9 mouse cellular contexts compared by ENCODE assay signal in genomic region chr1:97802207-97802902, GRCm38 (mm10). TPM values are rescaled to one million over a fixed set of nuclear protein-coding genes. Genes with fewer than 3 reads are reported as not detected.
DNase-seq lines count a peak whose midpoint lies in the region; ATAC-seq and TF ChIP-seq lines count a peak whose summit lies in the region.
"Had no signal": no experiment of that assay in that cellular context is flagged by ENCODE, and none has a peak within 500 bp of the region (broad histone marks: within the 10 kb centered on the region; RNA-seq: fewer than 3 reads in every experiment).

No protein-coding gene starts in this region.

- no peak overlapping the region for H3K9ac ChIP-seq in hindbrain, embryonic 14.5 days
- 0 out of 2 replicates have a peak overlapping the region, but pooled peaks have one; percentile 7 for H3K9ac ChIP-seq in liver, embryonic 14.5 days (replicated peaks)
- H3K9ac ChIP-seq: stomach, embryonic 15.5 days had no signal

- peak; percentile 58 for DNase-seq in hindbrain, embryonic 14.5 days (ENCODE audit: low spot score)
- no peak for DNase-seq in hindbrain, embryonic 10.5 days (ENCODE audit: low spot score)
- peak; percentile 5 for DNase-seq in CD4-positive helper T cell, adult 2 months (ENCODE audit: low read depth, low spot score)
- peak; percentile 72 for DNase-seq in NIH3T3 (ENCODE audit: low read depth)
- peak in 2 of 3 experiments; percentile 12 to 24 for DNase-seq in liver, embryonic 14.5 days (ENCODE audit: low read depth in 3 of 3, low spot score in 3 of 3)
- DNase-seq in thymus, adult 18-20 months = no peak
- DNase-seq in gastrocnemius, postnatal 36 days = no peak
- no peak for DNase-seq in right cerebral cortex, postnatal 36 days (ENCODE audit: low spot score in 2 of 2)

- H3K27ac ChIP-seq in hindbrain, embryonic 14.5 days = no peak overlapping the region
- H3K27ac ChIP-seq in hindbrain, embryonic 10.5 days = no peak overlapping the region
- no peak overlapping the region for H3K27ac ChIP-seq in liver, embryonic 14.5 days
- H3K27ac ChIP-seq: stomach, embryonic 15.5 days had no signal

- no peaks in the 10 kb centered on the region for H3K4me1 ChIP-seq in hindbrain, embryonic 14.5 days (replicated peaks; ENCODE audit: control insufficient read depth, insufficient read depth, low read length)
- no peaks in the 10 kb centered on the region for H3K4me1 ChIP-seq in hindbrain, embryonic 10.5 days (replicated peaks)
- H3K4me1 ChIP-seq in liver, embryonic 14.5 days (replicated peaks; ENCODE audit: control insufficient read depth in 2 of 2, insufficient read depth in 2 of 2, low read length in 1 of 2) = no peaks in the 10 kb centered on the region
- H3K4me1 ChIP-seq: stomach, embryonic 15.5 days had no signal

- H3K27me3 ChIP-seq in hindbrain, embryonic 14.5 days (ENCODE audit: control insufficient read depth, insufficient read depth, low read length) = no peaks in the 10 kb centered on the region
- no peaks in the 10 kb centered on the region for H3K27me3 ChIP-seq in hindbrain, embryonic 10.5 days (ENCODE audit: insufficient read depth, poor library complexity, severe bottlenecking)
- H3K27me3 ChIP-seq in liver, embryonic 14.5 days (ENCODE audit: control insufficient read depth, insufficient read depth, low read length) = no peaks in the 10 kb centered on the region
- H3K27me3 ChIP-seq: stomach, embryonic 15.5 days had no signal

- 44% methylated on average over 4 of the region's 4 CpGs for WGBS in hindbrain, embryonic 14.5 days
- WGBS in hindbrain, embryonic 10.5 days = 60% methylated on average over 4 of the region's 4 CpGs
- 27% methylated on average over 4 of the region's 4 CpGs for WGBS in liver, embryonic 14.5 days (ENCODE audit: insufficient replicate concordance)

- intact Hi-C loops in gastrocnemius, postnatal 36 days (cut with DNase I) = no loop called here

- no peak for TF ChIP-seq EP300 in liver, embryonic 14.5 days (IDR thresholded peaks at IDR 0.05; ENCODE audit: low read depth)

- no peaks in the 10 kb centered on the region for H3K36me3 ChIP-seq in hindbrain, embryonic 14.5 days (replicated peaks; ENCODE audit: control insufficient read depth, insufficient read depth)
- no peaks in the 10 kb centered on the region for H3K36me3 ChIP-seq in hindbrain, embryonic 10.5 days
- H3K36me3 ChIP-seq in liver, embryonic 14.5 days (replicated peaks; ENCODE audit: control insufficient read depth, insufficient read depth, low read depth) = no peaks in the 10 kb centered on the region
- H3K36me3 ChIP-seq: stomach, embryonic 15.5 days had no signal

- peaks cover 7% of the 10 kb centered on the region; the same call in 1 of the 2 replicates for H3K9me3 ChIP-seq in hindbrain, embryonic 14.5 days (ENCODE audit: control insufficient read depth, low read length)
- H3K9me3 ChIP-seq in hindbrain, embryonic 10.5 days = no peaks in the 10 kb centered on the region
- no peaks in the 10 kb centered on the region for H3K9me3 ChIP-seq in liver, embryonic 14.5 days (ENCODE audit: control insufficient read depth, low read length)
- H3K9me3 ChIP-seq: stomach, embryonic 15.5 days had no signal

- H3K4me2 ChIP-seq in hindbrain, embryonic 14.5 days (replicated peaks) = no peak overlapping the region
- peak overlapping the region; percentile 23; the same call in 1 of the 2 replicates for H3K4me2 ChIP-seq in liver, embryonic 14.5 days (ENCODE audit: low read depth)
- H3K4me2 ChIP-seq: stomach, embryonic 15.5 days had no signal

- peak; percentile 48; the same call in 1 of the 2 replicates for TF ChIP-seq CTCF in liver, embryonic 14.5 days (IDR thresholded peaks at IDR 0.05; ENCODE audit: low read depth)

- H3K4me3 ChIP-seq in hindbrain, embryonic 14.5 days (replicated peaks; ENCODE audit: low read length) = no peak overlapping the region
- no peak overlapping the region for H3K4me3 ChIP-seq in hindbrain, embryonic 10.5 days
- no peak overlapping the region for H3K4me3 ChIP-seq in liver, embryonic 14.5 days (ENCODE audit: insufficient read depth in 1 of 2, low read depth in 2 of 2, low read length in 2 of 2)
- H3K4me3 ChIP-seq: stomach, embryonic 15.5 days had no signal

- ATAC-seq in hindbrain, embryonic 14.5 days (ENCODE audit: low FRiP score) = no peak
- no peak for ATAC-seq in liver, embryonic 14.5 days (ENCODE audit: insufficient read depth)

RNA-seq across cellular contexts. Expression of gene Ppip5k2, which starts 32.1 kb away (rescaled TPM):
- polyA plus RNA-seq in hindbrain, embryonic 14.5 days (2014; fragmentation: Nextera tagmentation; extraction: Ambion mirVana) = 73.4 and 75.6 TPM in 2 replicates
- 35.8 and 40.3 TPM in 2 replicates for polyA plus RNA-seq in hindbrain, embryonic 10.5 days (2016; fragmentation: Nextera tagmentation; extraction: Ambion mirVana)
- 4.5 and 7.3 TPM in 2 replicates for polyA plus RNA-seq in liver, embryonic 14.5 days (2012; rRNA removed)
- 10.4 and 12.0 TPM in 2 replicates for polyA plus RNA-seq in liver, embryonic 14.5 days (2014; fragmentation: Nextera tagmentation; extraction: Ambion mirVana)
- 1 to 10 TPM; 1.7 to 2.0 TPM for total RNA-seq in gastrocnemius, postnatal 36 days (2021)

RNA-seq across cellular contexts. Expression of gene Gin1, which starts 32.4 kb away (rescaled TPM):
- polyA plus RNA-seq in hindbrain, embryonic 14.5 days (2014; fragmentation: Nextera tagmentation; extraction: Ambion mirVana) = 12.7 and 13.1 TPM in 2 replicates
- 14.7 and 16.6 TPM in 2 replicates for polyA plus RNA-seq in hindbrain, embryonic 10.5 days (2016; fragmentation: Nextera tagmentation; extraction: Ambion mirVana)
- polyA plus RNA-seq in liver, embryonic 14.5 days (2012; rRNA removed) = 3.8 and 5.4 TPM in 2 replicates
- 11.9 and 13.0 TPM in 2 replicates for polyA plus RNA-seq in liver, embryonic 14.5 days (2014; fragmentation: Nextera tagmentation; extraction: Ambion mirVana)
- total RNA-seq in gastrocnemius, postnatal 36 days (2021) = 1 to 10 TPM; 2.9 to 3.1 TPM

Comparison
In these comparisons a context has a peak if more than half of its experiments do, and no peak if none do; other contexts are left out.
1. DNase-seq: peak in hindbrain, embryonic 14.5 days (single experiment), CD4-positive helper T cell, adult 2 months (single experiment), NIH3T3 (single experiment) and liver, embryonic 14.5 days (2 of 3); none in hindbrain, embryonic 10.5 days (single experiment), thymus, adult 18-20 months (0 of 2), gastrocnemius, postnatal 36 days (0 of 2) and right cerebral cortex, postnatal 36 days (0 of 2).